Mouse (Mus musculus): ENCODE data around the gene 4931406C07Rik. TPM values are rescaled to one million over a fixed set of nuclear protein-coding genes. Genes with fewer than 3 reads are reported as not detected.
"Not testable (repeated sequence)": the region's sequence is repeated elsewhere in the genome, so short reads cannot be mapped to it uniquely, and the experiment has no call there.

Gene 4931406C07Rik
- polyA plus RNA-seq (2016; fragmentation: Nextera tagmentation; extraction: Ambion mirVana): 12.0 and 12.4 TPM in 2 replicates

- ATAC-seq (ENCODE audit: low FRiP score): peak; percentile 90
- H3K27me3 ChIP-seq: no peaks in the 10 kb centered on the region
- peaks cover 25% of the 10 kb centered on the region for H3K4me1 ChIP-seq
- H3K9ac ChIP-seq: peak within 1 kb of the TSS; percentile 87
- WGBS: under 1% methylated on average over 35 of the region's 35 CpGs
- H3K36me3 ChIP-seq: peaks cover 26% of the 10 kb centered on the region
- H3K4me2 ChIP-seq (replicated peaks): peak within 1 kb of the TSS; percentile 65
- H3K9me3 ChIP-seq (replicated peaks): no peaks in the 10 kb centered on the region
- H3K4me3 ChIP-seq: peak within 1 kb of the TSS; percentile 70
- H3K27ac ChIP-seq: peak within 1 kb of the TSS; percentile 91
Observed at GRCm38 (mm10) chr9:15306398-15307119, at the start of gene 4931406C07Rik. Gene 4931406C07Rik, minus strand, starts transcription at chr9:15306448.

- Histone ChIP-seq H3K4me2 (replicated peaks) (no peak overlapping the region), H3K27ac (no peak overlapping the region), H3K36me3 (peaks cover 38% of the 10 kb centered on the region), H3K4me1 (no peaks in the 10 kb centered on the region), H3K9ac (no peak overlapping the region), H3K4me3 (no peak overlapping the region), H3K27me3 (no peaks in the 10 kb centered on the region), H3K9me3 (replicated peaks) (no peaks in the 10 kb centered on the region)
- ATAC-seq (ENCODE audit: low FRiP score): no peak
- 76% methylated on average over 2 of the region's 2 CpGs for WGBS
Observed at GRCm38 (mm10) chr9:15349925-15350324, 43.7 kb upstream of the 4931406C07Rik start.

- H3K4me1 ChIP-seq: no peaks in the 10 kb centered on the region
Observed at GRCm38 (mm10) chr9:15337776-15338175, 31.5 kb upstream of the 4931406C07Rik start.

GRCm38 (mm10) chr9:15318170-15318742, 12.0 kb upstream of the 4931406C07Rik start:
- no peak overlapping the region for H3K4me3 ChIP-seq
- peaks cover 59% of the 10 kb centered on the region for H3K36me3 ChIP-seq
- WGBS: 90% methylated on average over 2 of the region's 2 CpGs

More at GRCm38 (mm10) chr9:15337776-15338175, 31.5 kb upstream of the 4931406C07Rik start:
- WGBS: 95% methylated on average over 4 of the region's 4 CpGs
- H3K27ac ChIP-seq: no peak overlapping the region
- no peaks in the 10 kb centered on the region for H3K9me3 ChIP-seq (replicated peaks)
- no peak overlapping the region for H3K4me2 ChIP-seq (replicated peaks)
- no peak overlapping the region for H3K4me3 ChIP-seq
- no peak overlapping the region for H3K9ac ChIP-seq
- H3K27me3 ChIP-seq: no peaks in the 10 kb centered on the region
- peaks cover 82% of the 10 kb centered on the region for H3K36me3 ChIP-seq
- no peak for ATAC-seq (ENCODE audit: low FRiP score)

GRCm38 (mm10) chr9:15317223-15318169, 11.2 kb upstream of the 4931406C07Rik start:
- Histone ChIP-seq H3K4me1 (no peaks in the 10 kb centered on the region), H3K36me3 (peaks cover 59% of the 10 kb centered on the region), H3K9ac (no peak overlapping the region), H3K27ac (no peak overlapping the region), H3K27me3 (no peaks in the 10 kb centered on the region), H3K9me3 (replicated peaks) (no peaks in the 10 kb centered on the region), H3K4me3 (no peak overlapping the region), H3K4me2 (replicated peaks) (no peak overlapping the region)
- 69% methylated on average over 5 of the region's 5 CpGs for WGBS
- no peak for ATAC-seq (ENCODE audit: low FRiP score)

More at GRCm38 (mm10) chr9:15318170-15318742, 12.0 kb upstream of the 4931406C07Rik start:
- no peak overlapping the region for H3K27ac ChIP-seq
- no peak for ATAC-seq (ENCODE audit: low FRiP score)
- no peak overlapping the region for H3K9ac ChIP-seq
- no peaks in the 10 kb centered on the region for H3K9me3 ChIP-seq (replicated peaks)
- H3K4me2 ChIP-seq (replicated peaks): no peak overlapping the region
- H3K27me3 ChIP-seq: no peaks in the 10 kb centered on the region
- H3K4me1 ChIP-seq: no peaks in the 10 kb centered on the region

- 100% methylated on average over 2 of the region's 2 CpGs for WGBS
- H3K4me1 ChIP-seq; H3K4me3 ChIP-seq; H3K9me3 ChIP-seq (replicated peaks); H3K27me3 ChIP-seq; H3K4me2 ChIP-seq (replicated peaks); H3K9ac ChIP-seq; H3K27ac ChIP-seq; ATAC-seq (ENCODE audit: low FRiP score): not testable (repeated sequence)
- peaks cover 57% of the 10 kb centered on the region for H3K36me3 ChIP-seq
Observed at GRCm38 (mm10) chr9:15316296-15316695, 10.0 kb upstream of the 4931406C07Rik start.

GRCm38 (mm10) chr9:15314619-15315018, 8.4 kb upstream of the 4931406C07Rik start:
- no peaks in the 10 kb centered on the region for H3K27me3 ChIP-seq

GRCm38 (mm10) chr9:15313633-15314032, 7.4 kb upstream of the 4931406C07Rik start:
- H3K27me3 ChIP-seq: no peaks in the 10 kb centered on the region
- no peak overlapping the region for H3K4me2 ChIP-seq (replicated peaks)
- H3K4me1 ChIP-seq: peaks cover 4% of the 10 kb centered on the region
- H3K9ac ChIP-seq: no peak overlapping the region
- no peaks in the 10 kb centered on the region for H3K9me3 ChIP-seq (replicated peaks)
- no peak for ATAC-seq (ENCODE audit: low FRiP score)
- 92% methylated on average over 5 of the region's 5 CpGs for WGBS
- H3K36me3 ChIP-seq: peaks cover 75% of the 10 kb centered on the region
- no peak overlapping the region for H3K4me3 ChIP-seq
- H3K27ac ChIP-seq: no peak overlapping the region

More at GRCm38 (mm10) chr9:15314619-15315018, 8.4 kb upstream of the 4931406C07Rik start:
- Histone ChIP-seq H3K36me3 (peaks cover 66% of the 10 kb centered on the region), H3K4me2 (replicated peaks) (no peak overlapping the region), H3K4me3 (no peak overlapping the region), H3K27ac (no peak overlapping the region), H3K9me3 (replicated peaks) (no peaks in the 10 kb centered on the region), H3K9ac (no peak overlapping the region), H3K4me1 (no peaks in the 10 kb centered on the region)
- whole genome bisulfite sequencing: 98% methylated on average over 1 of the region's 1 CpGs
- no peak for ATAC-seq (ENCODE audit: low FRiP score)

- H3K27ac ChIP-seq: no peak overlapping the region
- H3K4me3 ChIP-seq: no peak overlapping the region
- H3K4me1 ChIP-seq: peaks cover 16% of the 10 kb centered on the region
- no peaks in the 10 kb centered on the region for H3K9me3 ChIP-seq (replicated peaks)
- H3K4me2 ChIP-seq (replicated peaks): no peak overlapping the region
- no peak for ATAC-seq (ENCODE audit: low FRiP score)
- whole genome bisulfite sequencing: 97% methylated on average over 2 of the region's 2 CpGs
- H3K27me3 ChIP-seq: no peaks in the 10 kb centered on the region
- no peak overlapping the region for H3K9ac ChIP-seq
- H3K36me3 ChIP-seq: peaks cover 73% of the 10 kb centered on the region
Observed at GRCm38 (mm10) chr9:15312054-15312735, 5.9 kb upstream of the 4931406C07Rik start.

GRCm38 (mm10) chr9:15310179-15310578, 3.9 kb upstream of the 4931406C07Rik start:
- WGBS: 96% methylated on average over 1 of the region's 1 CpGs
- Histone ChIP-seq H3K36me3 (peaks cover 59% of the 10 kb centered on the region), H3K27me3 (no peaks in the 10 kb centered on the region), H3K27ac (no peak overlapping the region), H3K9me3 (replicated peaks) (no peaks in the 10 kb centered on the region), H3K4me3 (no peak overlapping the region), H3K4me2 (replicated peaks) (no peak overlapping the region), H3K4me1 (peaks cover 25% of the 10 kb centered on the region), H3K9ac (no peak overlapping the region)
- ATAC-seq (ENCODE audit: low FRiP score): no peak

- Histone ChIP-seq H3K4me2 (replicated peaks) (no peak overlapping the region), H3K4me3 (no peak overlapping the region), H3K27ac (no peak overlapping the region), H3K4me1 (peaks cover 25% of the 10 kb centered on the region), H3K9me3 (replicated peaks) (no peaks in the 10 kb centered on the region), H3K27me3 (no peaks in the 10 kb centered on the region), H3K36me3 (peaks cover 52% of the 10 kb centered on the region), H3K9ac (no peak overlapping the region)
- 81% methylated on average over 4 of the region's 4 CpGs for WGBS
- no peak for ATAC-seq (ENCODE audit: low FRiP score)
Observed at GRCm38 (mm10) chr9:15309425-15309824, 3.2 kb upstream of the 4931406C07Rik start.

Data from hindbrain, embryonic 12.5 days (tissue).